Mouse (Mus musculus) cerebellum, postnatal 14 days (tissue): ENCODE results near the gene Zfp628.
A peak's percentile ranks its signal among the peaks of the same experiment; 100 is the strongest.

Experiments
- DNase-seq, 2 experiments: peaks; one replicate each; pipeline ENCODE4 v3.0.0; 2021; ENCODE audit warnings: mixed read lengths in 2 of 2

Gene Zfp628

DNA sequence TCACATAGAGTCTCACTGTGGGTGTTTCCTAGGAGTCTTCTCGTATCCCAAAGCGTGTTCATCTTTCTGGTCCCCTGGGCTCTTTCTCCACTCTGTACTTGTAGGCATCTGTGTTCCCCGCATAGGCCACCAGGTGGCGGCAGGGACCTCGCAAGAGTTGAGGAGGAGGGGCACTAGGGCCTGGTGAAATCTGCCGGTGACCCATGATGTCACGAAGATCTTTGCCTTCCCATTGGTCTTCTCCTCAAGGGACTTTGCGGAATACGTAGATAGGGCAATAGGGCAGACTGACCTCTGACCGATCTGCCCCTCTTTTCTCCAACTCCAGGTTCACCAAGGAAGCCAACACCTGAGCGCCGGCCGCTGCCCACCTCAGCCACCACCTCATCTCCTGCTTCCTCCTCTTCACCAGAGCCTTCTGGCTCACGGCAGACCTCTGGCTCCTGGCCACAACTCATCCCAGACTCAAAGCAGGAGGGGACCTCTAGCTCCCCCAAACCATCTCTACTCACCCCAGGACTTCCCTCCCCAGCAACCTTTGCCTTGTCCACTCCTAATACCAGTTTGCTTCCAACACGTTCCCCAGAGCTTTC is 28.3 kb downstream of the Zfp628 start:
- DNase-seq = peak; percentile 97

DNA sequence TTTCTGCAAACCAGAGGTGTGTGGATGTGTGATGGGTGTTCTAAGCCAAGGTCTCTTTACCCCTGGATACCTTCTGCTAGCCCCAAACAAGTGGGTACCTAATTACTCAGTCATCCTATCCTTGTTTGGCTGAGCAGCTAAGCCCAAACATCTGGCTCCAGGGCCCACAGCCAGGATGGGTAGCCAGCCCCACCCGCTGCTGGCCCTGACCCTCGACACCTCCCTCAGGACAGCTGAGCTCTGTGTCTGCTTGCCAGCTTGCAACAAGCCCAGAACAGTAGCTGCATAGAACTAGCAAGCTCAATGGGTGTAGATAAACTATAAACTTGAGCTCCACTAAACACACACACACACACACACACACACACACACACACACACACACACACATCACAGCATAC is 32.8 kb downstream of the Zfp628 start:
- DNase-seq = peak in 1 of 2 experiments; percentile 31

- no peak for DNase-seq
Measured at GRCm38 (mm10) chr7:4948386-4948785, 33.4 kb downstream of the Zfp628 start.

DNA sequence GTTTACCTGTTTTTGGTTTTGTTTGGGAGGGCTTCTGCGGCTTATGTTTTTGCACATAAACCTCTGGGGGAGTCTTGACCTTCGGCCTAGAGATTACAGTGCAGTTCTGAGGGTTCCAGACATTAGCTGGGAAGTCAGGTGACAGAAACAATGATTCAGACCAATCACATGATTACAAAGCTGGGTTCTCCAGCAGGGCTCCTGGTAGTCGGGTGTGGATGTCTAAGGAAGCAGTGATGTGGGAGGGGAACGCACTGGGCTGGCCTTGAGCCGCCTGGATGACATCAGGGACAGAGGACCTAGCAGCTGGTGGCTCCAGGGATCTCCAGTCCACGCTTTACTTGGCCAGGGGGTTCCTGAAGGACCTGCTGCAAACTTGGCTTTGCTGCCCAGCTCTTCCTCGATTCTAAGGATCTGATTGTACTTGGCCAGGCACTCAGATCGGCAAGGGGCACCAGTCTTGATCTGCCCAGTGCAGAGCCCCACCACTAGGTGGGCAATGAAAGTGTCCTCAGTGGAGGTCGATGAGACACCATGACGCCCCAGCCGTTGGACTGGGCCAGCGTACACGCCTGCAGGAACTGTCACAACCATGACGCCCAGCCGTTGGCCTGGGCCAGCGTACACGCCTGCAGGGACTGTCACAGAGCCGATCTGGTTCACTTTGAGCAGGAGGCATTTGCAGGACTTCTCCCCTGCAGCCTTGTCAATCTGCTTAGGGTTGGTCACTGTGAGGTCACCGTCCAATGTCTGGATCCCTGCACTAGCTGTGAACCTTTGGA is 35.7 kb downstream of the Zfp628 start:
- no peak for DNase-seq

DNA sequence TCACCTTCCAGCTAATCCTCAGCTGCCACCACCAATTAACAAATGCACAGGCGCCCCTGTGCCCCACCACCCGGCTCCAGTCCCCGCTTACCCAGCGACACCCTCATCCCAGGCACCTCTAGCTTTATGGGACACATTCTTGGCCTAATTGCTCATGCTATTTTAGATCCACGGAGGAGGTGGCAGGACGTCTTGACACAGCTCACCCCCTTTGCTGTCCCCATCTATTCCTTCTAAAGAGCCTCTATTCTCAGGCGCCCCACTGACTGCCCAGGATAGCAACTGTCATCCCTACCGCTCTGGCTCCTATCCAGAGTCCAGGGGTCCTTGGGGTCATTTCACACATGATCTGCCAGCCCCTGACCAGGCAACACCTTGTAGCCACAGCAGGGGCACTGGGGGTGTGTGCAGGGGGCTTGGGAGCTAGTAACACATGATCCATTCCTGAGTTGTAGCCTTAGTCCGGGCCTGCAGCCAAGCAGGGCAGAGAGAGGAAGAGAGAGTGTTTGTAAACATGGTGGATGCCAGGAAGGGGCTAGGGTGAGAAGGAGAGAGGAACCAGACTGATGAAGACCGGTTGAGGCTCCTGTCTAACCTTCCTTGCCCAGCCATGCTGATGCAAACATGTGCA is 38.9 kb downstream of the Zfp628 start:
- DNase-seq = peak; percentile 40 to 43

DNA sequence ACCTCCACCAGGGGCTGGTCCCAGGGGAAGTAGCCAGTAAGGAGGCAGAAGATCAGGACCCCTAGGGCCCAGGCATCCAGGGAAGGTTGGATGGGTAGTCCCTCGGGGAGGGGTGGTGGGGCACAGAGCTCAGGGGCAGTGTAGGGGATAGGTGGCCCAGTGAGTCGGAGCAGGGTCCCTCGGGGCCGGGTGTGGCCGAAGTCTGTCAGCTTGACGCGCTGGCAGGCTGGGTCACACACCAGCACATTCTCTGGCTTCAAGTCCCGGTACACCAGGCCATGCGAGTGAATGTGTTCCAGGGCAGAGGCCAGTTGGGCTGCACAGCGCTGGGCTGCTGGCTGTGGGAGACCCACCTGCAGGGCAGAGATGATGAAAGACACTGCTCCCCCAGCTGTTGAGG is 42.3 kb downstream of the Zfp628 start:
- DNase-seq = no peak

DNA sequence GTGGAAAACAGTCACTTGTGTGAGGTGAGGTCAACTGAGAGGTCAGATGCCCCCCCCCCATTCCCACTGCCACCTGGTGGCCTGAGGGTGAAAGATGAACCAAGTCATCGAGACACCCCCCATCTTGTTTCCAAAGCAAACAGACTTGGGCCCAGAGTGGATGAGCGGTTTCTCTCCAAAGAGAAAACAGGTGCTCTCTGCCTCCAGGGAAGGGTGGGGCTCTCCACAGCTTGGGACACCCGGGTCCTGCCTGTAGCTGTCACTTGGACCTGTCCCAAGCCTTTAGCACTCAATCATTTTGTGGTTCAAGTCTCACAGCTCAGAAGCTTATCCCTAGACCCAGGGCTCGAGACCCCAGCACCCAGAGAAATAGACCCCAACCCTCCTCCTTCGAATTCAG is 48.5 kb downstream of the Zfp628 start:
- no peak for DNase-seq

DNA sequence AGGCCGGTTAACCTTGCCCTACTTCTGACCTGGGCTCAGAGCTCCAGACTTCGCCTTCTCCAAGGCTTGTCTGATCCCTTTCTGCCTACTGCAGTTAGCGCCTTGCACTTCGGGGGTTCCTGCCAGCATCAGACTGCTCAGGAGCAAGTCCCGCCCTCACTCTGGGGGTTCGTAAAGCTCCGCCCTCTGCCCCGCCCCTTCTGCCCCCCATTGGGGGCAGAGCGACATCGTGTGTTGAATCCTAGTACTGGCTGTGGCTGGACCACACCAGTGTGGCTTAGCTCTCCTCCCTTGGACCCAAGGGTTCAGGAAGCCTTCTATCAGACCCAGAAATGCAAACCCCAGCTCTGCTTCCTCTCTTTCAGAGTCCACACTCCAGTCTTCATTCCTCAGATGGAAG is 49.3 kb downstream of the Zfp628 start, which contains the start of gene Sbk2:
Gene Sbk2, minus strand, starts transcription at position 135 of the 400 bp plus-strand sequence.
- peak; percentile 27 to 60 for DNase-seq

GRCm38 (mm10) chr7:4964988-4965387 is 50.0 kb downstream of the Zfp628 start:
- DNase-seq = no peak

DNA sequence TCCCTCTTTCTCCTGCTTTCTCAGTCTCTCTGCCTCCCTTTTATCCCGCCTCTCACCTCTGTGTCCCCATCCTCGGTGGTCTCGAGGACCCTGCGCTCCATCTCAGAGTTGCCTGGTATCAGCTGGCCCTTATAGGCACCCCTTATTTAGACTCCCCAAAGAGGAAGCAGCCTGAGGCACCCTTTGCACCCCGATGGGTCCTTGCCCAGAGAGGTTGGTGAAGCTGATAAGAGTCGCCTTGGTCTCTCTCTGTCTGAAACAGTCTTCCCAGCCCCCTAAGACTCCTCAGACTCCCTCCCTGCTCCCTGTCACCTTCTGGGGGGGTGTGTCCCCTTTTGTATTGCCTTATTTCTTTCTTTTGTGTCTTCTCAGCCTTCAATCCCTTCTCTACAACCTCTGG is 56.1 kb downstream of the Zfp628 start, which contains the start of gene Sbk3:
Gene Sbk3, minus strand, starts transcription at position 101 of the 400 bp plus-strand sequence.
- DNase-seq = no peak
